Mouse (Mus musculus) cortical plate, adult 2 months (tissue): Measurements from ENCODE around the gene Abi1. TPM values are rescaled to one million over a fixed set of nuclear protein-coding genes. Genes with fewer than 3 reads are reported as not detected.
"Not testable (repeated sequence)": the region's sequence is repeated elsewhere in the genome, so short reads cannot be mapped to it uniquely, and the experiment has no call there.

Experiments used
- H3K27ac ChIP-seq: fragments of 200-500 bp; 2 replicates; pipeline ENCODE4 v1.5.1; 2012; ENCODE audit warnings: low read length, control low read depth, inconsistent platforms; ENCODE audit not compliant: insufficient read depth
- H3K4me1 ChIP-seq: fragments of 200-500 bp; 2 replicates; pipeline ENCODE4 v1.6.1; 2011; ENCODE audit warnings: low read length; ENCODE audit not compliant: control insufficient read depth, insufficient read depth
- H3K4me3 ChIP-seq: fragments of 200-500 bp; 2 replicates; pipeline ENCODE4 v1.5.1; 2011; ENCODE audit warnings: mild to moderate bottlenecking, low read length, control low read depth; ENCODE audit not compliant: insufficient read depth
- CTCF ChIP-seq: fragments of 200-500 bp; IDR thresholded peaks from 2 replicates; pipeline ENCODE4 v1.5.1; 2011; ENCODE audit warnings: mild to moderate bottlenecking, control low read depth, low read length; ENCODE audit not compliant: insufficient read depth; ENCODE audit errors: extremely low read depth
- POLR2A ChIP-seq: fragments of 200-500 bp; IDR thresholded peaks from 2 replicates; pipeline ENCODE4 v1.6.1; 2011; ENCODE audit warnings: mild to moderate bottlenecking, low read length, control low read depth; ENCODE audit not compliant: insufficient read depth; ENCODE audit errors: extremely low read depth
- polyA plus RNA-seq: library from polyadenylated mRNA; depleted of rRNA; stranded (reverse); fragments of >200 nt; gene quantifications from 2 replicates; pipeline ENCODE4 v1.2.3, GENCODE M21; 2012

Gene Abi1
- polyA plus RNA-seq, 1 experiment, result 136 TPM

DNA sequence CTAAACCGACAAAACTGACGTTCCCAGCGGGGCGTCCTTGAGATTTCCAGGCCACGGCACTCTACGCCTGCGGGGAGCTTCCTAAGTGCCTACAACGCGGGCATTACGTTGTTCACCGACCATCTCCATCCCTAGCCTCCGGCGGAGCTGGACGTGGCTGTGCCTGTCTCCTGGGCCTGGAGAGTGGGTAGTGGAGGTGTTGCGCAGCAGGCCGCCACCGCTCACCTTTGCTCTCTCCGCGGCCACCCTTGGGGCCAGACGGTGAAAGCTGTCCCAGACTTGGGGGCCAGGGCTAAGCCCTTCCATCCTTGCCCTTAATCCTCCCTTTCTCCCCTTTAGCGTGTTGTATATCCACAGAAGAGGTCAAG lies 28.3 kb upstream of the Abi1 start:
- Histone ChIP-seq H3K27ac (peak overlapping the region; percentile 96), H3K4me3 (peak overlapping the region; percentile 89), H3K4me1 (peaks cover 2% of the 10 kb centered on the region)
- no peak for TF ChIP-seq CTCF

DNA sequence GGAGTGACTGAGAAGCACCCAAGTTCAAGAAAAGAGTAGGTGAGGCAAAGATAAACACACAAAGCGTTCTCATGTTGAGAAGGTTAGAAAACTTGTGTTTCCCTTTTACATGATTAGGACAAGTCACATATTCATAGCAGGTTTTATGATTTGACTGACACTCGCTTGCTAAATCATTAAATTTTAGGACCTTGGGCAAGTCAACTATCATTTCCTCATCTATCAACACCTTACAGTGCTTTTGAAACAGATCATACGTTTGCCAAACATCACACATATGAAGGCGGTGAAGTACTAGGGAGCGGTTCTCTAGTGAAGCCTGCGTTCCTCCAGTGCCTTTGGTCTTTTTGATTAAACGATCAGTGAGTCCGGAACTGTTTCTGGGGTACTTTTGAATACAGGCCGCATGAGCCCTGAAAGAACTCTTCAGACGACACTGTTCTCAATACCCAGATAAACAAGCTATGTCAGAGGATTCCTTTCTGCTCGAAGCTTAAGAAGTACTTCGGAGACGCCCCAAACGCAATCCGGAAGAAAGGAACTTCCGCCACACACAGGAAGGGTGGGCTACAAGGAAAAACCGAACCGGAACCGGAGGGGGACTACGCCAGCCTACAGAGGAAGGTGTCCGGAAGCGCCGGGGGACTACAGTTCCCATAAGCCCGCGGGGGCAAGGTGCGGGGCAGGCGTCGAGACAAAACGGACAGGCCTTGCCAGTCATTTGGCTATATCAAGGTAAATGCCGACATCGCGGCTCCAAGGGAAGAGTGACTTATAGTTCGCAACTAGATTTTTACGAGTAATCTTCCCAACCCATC lies 27.7 kb upstream of the Abi1 start, which contains the start of gene Acbd5:
Gene Acbd5, plus strand, starts transcription at position 616 of the 818 bp plus-strand sequence.
- peak within 1 kb of the TSS; percentile 89 for H3K4me3 ChIP-seq
- H3K4me1 ChIP-seq, result peaks cover 2% of the 10 kb centered on the region; the same call in 1 of the 2 replicates
- peak within 1 kb of the TSS; percentile 96 for H3K27ac ChIP-seq
- peak; percentile 71 for TF ChIP-seq POLR2A
- no peak for TF ChIP-seq CTCF

DNA sequence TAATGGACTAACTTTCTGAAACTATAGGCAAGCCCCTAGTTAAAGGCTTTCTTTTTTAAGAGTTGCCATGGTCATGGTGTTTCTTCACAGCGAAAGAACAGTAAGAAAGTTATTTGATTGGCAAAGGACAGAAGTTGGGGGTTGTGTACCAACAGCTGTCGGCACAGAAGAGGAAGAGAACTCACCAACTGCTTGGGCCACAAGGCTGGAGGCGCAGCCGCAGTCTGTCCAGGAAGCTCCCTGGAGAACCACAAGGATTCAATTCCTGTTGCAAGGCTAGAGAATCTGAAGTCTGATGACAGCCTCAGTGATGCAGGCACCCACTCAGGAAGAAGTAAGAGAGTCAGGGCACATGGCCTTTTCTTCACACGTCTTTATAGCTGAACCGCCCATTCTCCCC lies 12.5 kb upstream of the Abi1 start:
- no peak overlapping the region for H3K27ac ChIP-seq
- no peak overlapping the region for H3K4me3 ChIP-seq
- no peaks in the 10 kb centered on the region for H3K4me1 ChIP-seq
- TF ChIP-seq CTCF (no peak), POLR2A (no peak)

DNA sequence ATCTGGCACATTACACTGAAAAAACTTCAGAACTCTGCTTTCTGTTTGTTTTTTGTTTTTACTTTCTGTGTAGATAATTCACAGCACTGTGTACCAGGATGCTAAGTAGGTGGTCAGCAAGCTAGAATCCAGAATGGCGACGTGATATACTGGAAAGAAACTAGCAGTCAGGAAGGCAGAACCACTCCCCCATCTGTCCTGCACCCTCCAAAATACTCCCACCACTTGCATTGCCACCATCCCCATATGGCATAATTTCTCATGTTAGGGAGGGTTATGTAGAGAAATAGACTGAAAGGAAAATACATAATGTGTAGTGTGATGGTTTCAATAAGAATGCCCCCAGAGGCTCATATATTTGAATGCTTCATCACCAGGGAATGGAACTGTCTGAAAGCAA lies 11.8 kb upstream of the Abi1 start:
- Histone ChIP-seq H3K4me3 (no peak overlapping the region), H3K27ac (no peak overlapping the region), H3K4me1 (no peaks in the 10 kb centered on the region)
- TF ChIP-seq POLR2A (no peak), CTCF (no peak)

- H3K27ac ChIP-seq, result no peak overlapping the region
- H3K4me1 ChIP-seq, result no peaks in the 10 kb centered on the region
- no peak overlapping the region for H3K4me3 ChIP-seq
- TF ChIP-seq POLR2A (no peak), CTCF (no peak)
These were observed 8.0 kb upstream of the Abi1 start for GRCm38 (mm10) chr2:23048006-23048405.

- Histone ChIP-seq H3K4me1 (no peaks in the 10 kb centered on the region), H3K4me3 (no peak overlapping the region), H3K27ac (no peak overlapping the region)
- no peak for TF ChIP-seq CTCF
- TF ChIP-seq POLR2A, result no peak
These were observed 5.7 kb upstream of the Abi1 start for GRCm38 (mm10) chr2:23045703-23046102.

- Histone ChIP-seq H3K27ac (no peak overlapping the region), H3K4me3 (no peak overlapping the region), H3K4me1 (no peaks in the 10 kb centered on the region)
- TF ChIP-seq CTCF, result no peak
- TF ChIP-seq POLR2A, result no peak
These were observed 2.1 kb upstream of the Abi1 start for GRCm38 (mm10) chr2:23042189-23042588.

DNA sequence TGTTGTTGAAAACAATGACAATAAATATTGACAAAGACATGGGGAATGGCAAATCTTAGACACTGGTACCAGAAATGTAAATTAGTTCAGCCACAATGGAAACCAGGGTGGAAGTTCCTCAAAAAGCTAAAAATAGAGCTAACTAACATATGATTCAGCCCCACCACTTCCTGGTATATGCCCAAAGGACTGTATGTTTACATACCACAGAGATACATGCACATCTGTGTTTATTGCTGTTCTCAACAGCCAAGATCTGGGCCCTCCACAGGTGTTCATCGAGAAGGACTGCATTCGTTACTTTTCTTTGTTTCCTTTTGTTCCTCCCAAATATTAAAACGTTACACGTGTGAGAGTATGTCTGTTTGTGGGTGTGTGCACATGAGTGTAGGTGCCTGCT lies 1.4 kb upstream of the Abi1 start:
- Histone ChIP-seq H3K4me3 (no peak overlapping the region), H3K27ac (no peak overlapping the region), H3K4me1 (no peaks in the 10 kb centered on the region; the same call in 1 of the 2 replicates)
- TF ChIP-seq POLR2A, result no peak
- TF ChIP-seq CTCF, result no peak

GRCm38 (mm10) chr2:23040690-23041089 lies 649 bp upstream of the Abi1 start:
- not testable (repeated sequence) for H3K27ac ChIP-seq, H3K4me3 ChIP-seq, H3K4me1 ChIP-seq

- TF ChIP-seq POLR2A, result no peak; the same call in 1 of the 2 replicates
- no peak for TF ChIP-seq CTCF
- Histone ChIP-seq H3K4me1 (peaks cover 2% of the 10 kb centered on the region; the same call in 1 of the 2 replicates), H3K4me3 (peak overlapping the region; percentile 90), H3K27ac (peak overlapping the region; percentile 95)
These were observed 700 bp downstream of the Abi1 start for GRCm38 (mm10) chr2:23039082-23040000.
